Mouse (Mus musculus) kidney, postnatal 0 days (tissue): ENCODE measurements around the gene Misp. TPM values are rescaled to one million over a fixed set of nuclear protein-coding genes. Genes with fewer than 3 reads are reported as not detected.

ENCODE experiments used
- ATAC-seq: fragments of 200-750 bp; cut with Nextera tagmentation; replicated peaks from 2 replicates; pipeline ENCODE4 v1.8.0; 2017; ENCODE audit warnings: low read depth, moderate number of reproducible peaks, moderate TSS enrichment, moderate library complexity; ENCODE audit not compliant: low FRiP score
- DNase-seq: peaks from one replicate; pipeline ENCODE4 v3.0.0-alpha.2; 2016; ENCODE audit warnings: low spot score
- H3K27ac ChIP-seq: fragments of 300-500 bp; sonication (generic); 2 replicates; pipeline ENCODE4 v1.5.1; 2014; ENCODE audit warnings: mild to moderate bottlenecking
- H3K27me3 ChIP-seq: fragments of 300-500 bp; sonication (generic); 2 replicates; pipeline ENCODE4 v1.6.1; 2014; ENCODE audit warnings: low read length, mixed read lengths; ENCODE audit not compliant: insufficient read depth
- H3K36me3 ChIP-seq: fragments of 300-500 bp; sonication (generic); 2 replicates; pipeline ENCODE4 v1.6.1; 2014; ENCODE audit warnings: low read length, mixed read lengths; ENCODE audit not compliant: insufficient read depth
- H3K4me1 ChIP-seq: fragments of 300-500 bp; sonication (generic); replicated peaks from 2 replicates; pipeline ENCODE4 v1.6.1; 2014; ENCODE audit warnings: antibody characterized with exemption, low read length, mixed read lengths; ENCODE audit not compliant: insufficient read depth
- H3K4me2 ChIP-seq: fragments of 300-500 bp; sonication (generic); 2 replicates; pipeline ENCODE4 v1.6.1; 2014; ENCODE audit warnings: mild to moderate bottlenecking, low read length, moderate library complexity, mixed read lengths
- H3K4me3 ChIP-seq: fragments of 300-500 bp; sonication (generic); replicated peaks from 2 replicates; pipeline ENCODE4 v1.5.1; 2014; ENCODE audit warnings: low read depth, low read length
- H3K9ac ChIP-seq: fragments of 300-500 bp; sonication (generic); 2 replicates; pipeline ENCODE4 v1.6.1; 2014; ENCODE audit warnings: low read depth, low read length
- H3K9me3 ChIP-seq: fragments of 300-500 bp; sonication (generic); replicated peaks from 2 replicates; pipeline ENCODE4 v1.6.1; 2016; ENCODE audit warnings: low read length, inconsistent platforms, mixed read lengths
- CTCF ChIP-seq: IDR thresholded peaks from 2 replicates; pipeline ENCODE4 v1.5.1; 2016; ENCODE audit warnings: antibody characterized with exemption, low read depth, mild to moderate bottlenecking, moderate library complexity
- WGBS: fragments of 180-500 bp; shearing (Covaris S2); extraction: QIAGEN DNeasy Blood & Tissue Kit; methylation state at CpG from one replicate; pipeline ENCODE4 v1.1.7; 2014; 5-methylcytosine and 5-hydroxymethylcytosine counted together
- polyA plus RNA-seq: library from polyadenylated mRNA; unstranded; fragments of >200 nt; fragmentation: Nextera tagmentation; extraction: Ambion mirVana; gene quantifications from 2 replicates; pipeline ENCODE4 v1.2.1, GENCODE M21; 2015

Misp gene
- polyA plus RNA-seq, 1 experiment from 2014 or later, result 24.8 TPM

- H3K4me3 ChIP-seq, result peak overlapping the region; percentile 9; the same call in 1 of the 2 replicates
- ATAC-seq (peak; percentile 79), DNase-seq (peak; percentile 68)
- peaks cover 24% of the 10 kb centered on the region for H3K4me1 ChIP-seq
- peak overlapping the region; percentile 44 for H3K4me2 ChIP-seq
- H3K27ac ChIP-seq, result peak overlapping the region; percentile 27
- peak overlapping the region; percentile 44 for H3K9ac ChIP-seq
- TF ChIP-seq CTCF, result no peak
- no peaks in the 10 kb centered on the region for H3K27me3 ChIP-seq
- no peaks in the 10 kb centered on the region for H3K9me3 ChIP-seq
- peaks cover 10% of the 10 kb centered on the region; the same call in 1 of the 2 replicates for H3K36me3 ChIP-seq
- 18% methylated on average over 17 of the region's 17 CpGs for WGBS
These were observed 1.6 kb downstream of the Misp start for GRCm38 (mm10) chr10:79822372-79822771.

GRCm38 (mm10) chr10:79823011-79823410, 2.2 kb downstream of the Misp start:
- DNase-seq, result no peak
- Histone ChIP-seq H3K4me3 (no peak overlapping the region), H3K9me3 (no peaks in the 10 kb centered on the region), H3K4me1 (peaks cover 24% of the 10 kb centered on the region), H3K36me3 (peaks cover 10% of the 10 kb centered on the region; the same call in 1 of the 2 replicates), H3K27me3 (no peaks in the 10 kb centered on the region), H3K9ac (0 out of 2 replicates have a peak overlapping the region, but pooled peaks have one; percentile 27), H3K4me2 (peak overlapping the region; percentile 44), H3K27ac (peak overlapping the region; percentile 27; the same call in 1 of the 2 replicates)
- TF ChIP-seq CTCF, result no peak
- 75% methylated on average over 6 of the region's 6 CpGs for WGBS
- ATAC-seq, result no peak

- Histone ChIP-seq H3K27ac (peak overlapping the region; percentile 47; the same call in 1 of the 2 replicates), H3K36me3 (no peaks in the 10 kb centered on the region), H3K9ac (no peak overlapping the region), H3K4me3 (no peak overlapping the region), H3K4me1 (peaks cover 24% of the 10 kb centered on the region), H3K27me3 (no peaks in the 10 kb centered on the region), H3K4me2 (peak overlapping the region; percentile 9; the same call in 1 of the 2 replicates), H3K9me3 (no peaks in the 10 kb centered on the region)
- 57% methylated on average over 6 of the region's 6 CpGs for WGBS
- no peak for TF ChIP-seq CTCF
- DNase-seq (peak; percentile 41), ATAC-seq (no peak)
These were observed 3.6 kb downstream of the Misp start for GRCm38 (mm10) chr10:79824413-79824812.

- Histone ChIP-seq H3K4me3 (no peak overlapping the region), H3K4me1 (no peaks in the 10 kb centered on the region), H3K9me3 (no peaks in the 10 kb centered on the region), H3K4me2 (no peak overlapping the region), H3K27me3 (no peaks in the 10 kb centered on the region), H3K36me3 (no peaks in the 10 kb centered on the region), H3K9ac (no peak overlapping the region), H3K27ac (no peak overlapping the region)
- ATAC-seq (no peak), DNase-seq (no peak)
- TF ChIP-seq CTCF, result no peak
- 89% methylated on average over 3 of the region's 3 CpGs for WGBS
These were observed 10.8 kb downstream of the Misp start for GRCm38 (mm10) chr10:79831583-79831982.

GRCm38 (mm10) chr10:79832026-79832785, 11.4 kb downstream of the Misp start:
- 60% methylated on average over 7 of the region's 7 CpGs for WGBS
- H3K9ac ChIP-seq, result no peak overlapping the region
- no peaks in the 10 kb centered on the region for H3K27me3 ChIP-seq
- no peaks in the 10 kb centered on the region for H3K4me1 ChIP-seq
- TF ChIP-seq CTCF, result no peak
- no peaks in the 10 kb centered on the region for H3K36me3 ChIP-seq
- no peak overlapping the region for H3K4me3 ChIP-seq
- ATAC-seq, result no peak
- H3K4me2 ChIP-seq, result no peak overlapping the region
- H3K9me3 ChIP-seq, result no peaks in the 10 kb centered on the region
- DNase-seq, result no peak
- H3K27ac ChIP-seq, result no peak overlapping the region

- H3K4me1 ChIP-seq, result no peaks in the 10 kb centered on the region
- H3K27me3 ChIP-seq, result no peaks in the 10 kb centered on the region
- H3K4me3 ChIP-seq, result no peak overlapping the region
- no peak for ATAC-seq
- 73% methylated on average over 9 of the region's 9 CpGs for WGBS
- TF ChIP-seq CTCF, result no peak
- H3K27ac ChIP-seq, result no peak overlapping the region
- no peak overlapping the region for H3K9ac ChIP-seq
- H3K9me3 ChIP-seq, result no peaks in the 10 kb centered on the region
- no peak for DNase-seq
- H3K36me3 ChIP-seq, result no peaks in the 10 kb centered on the region
- no peak overlapping the region for H3K4me2 ChIP-seq
These were observed 12.0 kb downstream of the Misp start for GRCm38 (mm10) chr10:79832786-79833181.
